Mouse (Mus musculus) midbrain, embryonic 10.5 days (tissue): ENCODE results near the gene Zfp281. TPM values are rescaled to one million over a fixed set of nuclear protein-coding genes. Genes with fewer than 3 reads are reported as not detected.

Experiments used
- DNase-seq: peaks from one replicate; pipeline ENCODE4 v3.0.0-alpha.2; 2017; ENCODE audit warnings: low spot score
- H3K27ac ChIP-seq: fragments of 300-500 bp; sonication (generic); replicated peaks from 2 replicates; pipeline ENCODE4 v1.5.1; 2016; ENCODE audit warnings: mild to moderate bottlenecking
- H3K27me3 ChIP-seq: fragments of 300-500 bp; sonication (generic); 2 replicates; pipeline ENCODE4 v1.6.1; 2016; ENCODE audit warnings: low read depth, mild to moderate bottlenecking; ENCODE audit not compliant: poor library complexity, severe bottlenecking
- H3K36me3 ChIP-seq: fragments of 300-500 bp; sonication (generic); 2 replicates; pipeline ENCODE4 v1.6.1; 2016; ENCODE audit warnings: mild to moderate bottlenecking, moderate library complexity
- H3K4me1 ChIP-seq: fragments of 300-500 bp; sonication (generic); 2 replicates; pipeline ENCODE4 v1.6.1; 2016
- H3K4me3 ChIP-seq: fragments of 300-500 bp; sonication (generic); 2 replicates; pipeline ENCODE4 v1.5.1; 2016; ENCODE audit warnings: mild to moderate bottlenecking, moderate library complexity
- H3K9me3 ChIP-seq: fragments of 300-500 bp; sonication (generic); replicated peaks from 2 replicates; pipeline ENCODE4 v1.6.1; 2016; ENCODE audit warnings: mild to moderate bottlenecking
- WGBS: fragments of 180-500 bp; shearing (Covaris S2); methylation state at CpG from one replicate; pipeline ENCODE4 v1.1.7; 2016; 5-methylcytosine and 5-hydroxymethylcytosine counted together
- polyA plus RNA-seq: library from polyadenylated mRNA; unstranded; fragments of >200 nt; fragmentation: Nextera tagmentation; extraction: Ambion mirVana; gene quantifications from 2 replicates; pipeline ENCODE4 v1.2.1, GENCODE M21; 2016

Zfp281 gene
- polyA plus RNA-seq, 1 experiment from 2014 or later, result 28.4 TPM

GRCm38 (mm10) chr1:136645849-136646625 is 21.3 kb downstream of the Zfp281 start:
- WGBS, result 88% methylated on average over 8 of the region's 8 CpGs
- no peak overlapping the region for H3K4me3 ChIP-seq
- DNase-seq, result no peak
- no peaks in the 10 kb centered on the region for H3K9me3 ChIP-seq
- H3K4me1 ChIP-seq, result 0 out of 2 replicates have a peak, but pooled peaks cover 3% of the 10 kb centered on the region
- no peak overlapping the region for H3K27ac ChIP-seq
- no peaks in the 10 kb centered on the region for H3K27me3 ChIP-seq
- H3K36me3 ChIP-seq, result no peaks in the 10 kb centered on the region

GRCm38 (mm10) chr1:136652066-136652465 is 27.4 kb downstream of the Zfp281 start:
- no peak overlapping the region for H3K4me3 ChIP-seq
- no peaks in the 10 kb centered on the region for H3K9me3 ChIP-seq
- no peak overlapping the region for H3K27ac ChIP-seq
- no peak for DNase-seq
- 91% methylated on average over 3 of the region's 3 CpGs for WGBS
- H3K27me3 ChIP-seq, result no peaks in the 10 kb centered on the region
- no peaks in the 10 kb centered on the region for H3K4me1 ChIP-seq
- no peaks in the 10 kb centered on the region for H3K36me3 ChIP-seq

- H3K4me1 ChIP-seq, result no peaks in the 10 kb centered on the region
- no peaks in the 10 kb centered on the region for H3K27me3 ChIP-seq
- DNase-seq, result no peak
- H3K27ac ChIP-seq, result no peak overlapping the region
- no peaks in the 10 kb centered on the region for H3K36me3 ChIP-seq
- no peaks in the 10 kb centered on the region for H3K9me3 ChIP-seq
- no peak overlapping the region for H3K4me3 ChIP-seq
- WGBS, result 84% methylated on average over 8 of the region's 8 CpGs
These were observed 28.8 kb downstream of the Zfp281 start for GRCm38 (mm10) chr1:136653526-136653925.

- Histone ChIP-seq H3K9me3 (no peaks in the 10 kb centered on the region), H3K27me3 (no peaks in the 10 kb centered on the region), H3K4me1 (peaks cover 6% of the 10 kb centered on the region; the same call in 1 of the 2 replicates), H3K4me3 (no peak overlapping the region), H3K27ac (no peak overlapping the region), H3K36me3 (no peaks in the 10 kb centered on the region)
- no peak for DNase-seq
- WGBS, result 84% methylated on average over 11 of the region's 11 CpGs
These were observed 29.7 kb downstream of the Zfp281 start for GRCm38 (mm10) chr1:136654385-136654784.

- Histone ChIP-seq H3K4me1 (peaks cover 22% of the 10 kb centered on the region), H3K4me3 (no peak overlapping the region), H3K36me3 (no peaks in the 10 kb centered on the region), H3K9me3 (no peaks in the 10 kb centered on the region), H3K27ac (no peak overlapping the region), H3K27me3 (0 out of 2 replicates have a peak, but pooled peaks cover 3% of the 10 kb centered on the region)
- no peak for DNase-seq
- 89% methylated on average over 7 of the region's 7 CpGs for WGBS
These were observed 31.9 kb downstream of the Zfp281 start for GRCm38 (mm10) chr1:136656619-136657018.

- Histone ChIP-seq H3K36me3 (no peaks in the 10 kb centered on the region), H3K4me1 (peaks cover 36% of the 10 kb centered on the region), H3K9me3 (no peaks in the 10 kb centered on the region), H3K27ac (no peak overlapping the region), H3K4me3 (no peak overlapping the region), H3K27me3 (peaks cover 7% of the 10 kb centered on the region; the same call in 1 of the 2 replicates)
- 94% methylated on average over 13 of the region's 13 CpGs for WGBS
- no peak for DNase-seq
These were observed 33.9 kb downstream of the Zfp281 start for GRCm38 (mm10) chr1:136658456-136659227.

GRCm38 (mm10) chr1:136659337-136659736 is 34.6 kb downstream of the Zfp281 start:
- H3K27me3 ChIP-seq, result peaks cover 7% of the 10 kb centered on the region; the same call in 1 of the 2 replicates
- H3K27ac ChIP-seq, result no peak overlapping the region
- H3K9me3 ChIP-seq, result no peaks in the 10 kb centered on the region
- no peak for DNase-seq
- H3K4me3 ChIP-seq, result no peak overlapping the region
- H3K36me3 ChIP-seq, result no peaks in the 10 kb centered on the region
- H3K4me1 ChIP-seq, result peaks cover 36% of the 10 kb centered on the region
- 78% methylated on average over 9 of the region's 9 CpGs for WGBS

GRCm38 (mm10) chr1:136659917-136660316 is 35.2 kb downstream of the Zfp281 start:
- Histone ChIP-seq H3K4me3 (no peak overlapping the region), H3K36me3 (no peaks in the 10 kb centered on the region), H3K27me3 (peaks cover 7% of the 10 kb centered on the region; the same call in 1 of the 2 replicates), H3K4me1 (peaks cover 40% of the 10 kb centered on the region), H3K27ac (no peak overlapping the region), H3K9me3 (no peaks in the 10 kb centered on the region)
- DNase-seq, result no peak
- 81% methylated on average over 9 of the region's 9 CpGs for WGBS

GRCm38 (mm10) chr1:136661511-136661910 is 36.8 kb downstream of the Zfp281 start:
- no peak overlapping the region for H3K4me3 ChIP-seq
- H3K36me3 ChIP-seq, result no peaks in the 10 kb centered on the region
- peaks cover 45% of the 10 kb centered on the region for H3K4me1 ChIP-seq
- no peak for DNase-seq
- H3K27ac ChIP-seq, result peak overlapping the region; percentile 76
- no peaks in the 10 kb centered on the region for H3K9me3 ChIP-seq
- H3K27me3 ChIP-seq, result peaks cover 7% of the 10 kb centered on the region; the same call in 1 of the 2 replicates
- 24% methylated on average over 9 of the region's 9 CpGs for WGBS

- no peak for DNase-seq
- Histone ChIP-seq H3K27ac (peak overlapping the region; percentile 76), H3K4me3 (peak overlapping the region; percentile 7; the same call in 1 of the 2 replicates), H3K4me1 (peaks cover 45% of the 10 kb centered on the region), H3K27me3 (peaks cover 7% of the 10 kb centered on the region; the same call in 1 of the 2 replicates), H3K36me3 (no peaks in the 10 kb centered on the region), H3K9me3 (no peaks in the 10 kb centered on the region)
- 19% methylated on average over 10 of the region's 10 CpGs for WGBS
These were observed 37.4 kb downstream of the Zfp281 start for GRCm38 (mm10) chr1:136661939-136662563.

- 46% methylated on average over 6 of the region's 6 CpGs for WGBS
- Histone ChIP-seq H3K4me1 (peaks cover 32% of the 10 kb centered on the region), H3K27ac (no peak overlapping the region), H3K36me3 (no peaks in the 10 kb centered on the region), H3K9me3 (no peaks in the 10 kb centered on the region), H3K4me3 (no peak overlapping the region), H3K27me3 (peaks cover 7% of the 10 kb centered on the region; the same call in 1 of the 2 replicates)
- DNase-seq, result no peak
These were observed 40.4 kb downstream of the Zfp281 start for GRCm38 (mm10) chr1:136664921-136665582.

- no peaks in the 10 kb centered on the region for H3K9me3 ChIP-seq
- 77% methylated on average over 2 of the region's 2 CpGs for WGBS
- no peak overlapping the region for H3K4me3 ChIP-seq
- H3K4me1 ChIP-seq, result peaks cover 34% of the 10 kb centered on the region
- no peak for DNase-seq
- peaks cover 11% of the 10 kb centered on the region for H3K27me3 ChIP-seq
- no peak overlapping the region for H3K27ac ChIP-seq
- no peaks in the 10 kb centered on the region for H3K36me3 ChIP-seq
These were observed 41.8 kb downstream of the Zfp281 start for GRCm38 (mm10) chr1:136666513-136666912.
